Mouse (Mus musculus) left cerebral cortex, postnatal 4 days (tissue): ENCODE results near the gene Ofcc1. TPM values are rescaled to one million over a fixed set of nuclear protein-coding genes. Genes with fewer than 3 reads are reported as not detected.

Experiments
- DNase-seq: peaks from one replicate; pipeline ENCODE4 v3.0.0-alpha.2; 2022
- intact Hi-C: fragments of 180-260 bp; cut with DNase I; formaldehyde crosslinking; loops from one replicate; pipeline ENCODE4 v1.15.1; 2025
- total RNA-seq, 2 experiments: library from RNA; stranded (reverse); gene quantifications; 2 replicates each; pipeline ENCODE4 v1.2.3; 2021

Ofcc1 gene
- total RNA-seq, result not detected

GRCm38 (mm10) chr13:40361288-40361687, at the start of gene Ofcc1:
TSS of gene Ofcc1 (minus strand) at chr13:40361450.
- DNase-seq, result peak; percentile 38
- intact Hi-C loops, result no loop called here

GRCm38 (mm10) chr13:40390120-40390519, 28.9 kb upstream of the Ofcc1 start:
- intact Hi-C loops, result no loop called here
- no peak for DNase-seq

- intact Hi-C loops, result no loop called here
- DNase-seq, result no peak
Measured at GRCm38 (mm10) chr13:40387446-40387845, 26.2 kb upstream of the Ofcc1 start.

- intact Hi-C loops, result no loop called here
- DNase-seq, result no peak
Measured at GRCm38 (mm10) chr13:40384962-40385361, 23.7 kb upstream of the Ofcc1 start.

- intact Hi-C loops, result no loop called here
- no peak for DNase-seq
Measured at GRCm38 (mm10) chr13:40376773-40377172, 15.5 kb upstream of the Ofcc1 start.

- intact Hi-C loops, result no loop called here
- no peak for DNase-seq
Measured at GRCm38 (mm10) chr13:40366762-40367161, 5.5 kb upstream of the Ofcc1 start.

GRCm38 (mm10) chr13:40364855-40365254, 3.6 kb upstream of the Ofcc1 start:
- no peak for DNase-seq
- intact Hi-C loops, result no loop called here

- DNase-seq, result no peak
- intact Hi-C loops, result no loop called here
Measured at GRCm38 (mm10) chr13:40360692-40361091, 558 bp downstream of the Ofcc1 start.

- no peak for DNase-seq
- intact Hi-C loops, result no loop called here
Measured at GRCm38 (mm10) chr13:40347045-40347444, 14.2 kb downstream of the Ofcc1 start.

- no peak for DNase-seq
- intact Hi-C loops, result no loop called here
Measured at GRCm38 (mm10) chr13:40323301-40323700, 37.9 kb downstream of the Ofcc1 start.

GRCm38 (mm10) chr13:40320814-40321525, 40.3 kb downstream of the Ofcc1 start:
- intact Hi-C loops, result no loop called here
- no peak for DNase-seq

GRCm38 (mm10) chr13:40317731-40318130, 43.5 kb downstream of the Ofcc1 start:
- intact Hi-C loops, result no loop called here

GRCm38 (mm10) chr13:40315158-40315792, 46.0 kb downstream of the Ofcc1 start:
- intact Hi-C loops, result no loop called here
- DNase-seq, result no peak

More at GRCm38 (mm10) chr13:40317731-40318130, 43.5 kb downstream of the Ofcc1 start:
- no peak for DNase-seq

GRCm38 (mm10) chr13:40292891-40293290, 68.4 kb downstream of the Ofcc1 start:
- intact Hi-C loops, result no loop called here
- no peak for DNase-seq

- DNase-seq, result peak; percentile 29
- intact Hi-C loops, result no loop called here
Measured at GRCm38 (mm10) chr13:40290846-40291245, 70.4 kb downstream of the Ofcc1 start.

GRCm38 (mm10) chr13:40288650-40289049, 72.6 kb downstream of the Ofcc1 start:
- no peak for DNase-seq
- intact Hi-C loops, result no loop called here

- intact Hi-C loops, result no loop called here
- no peak for DNase-seq
Measured at GRCm38 (mm10) chr13:40287266-40288002, 73.8 kb downstream of the Ofcc1 start.

- intact Hi-C loops, result no loop called here
- no peak for DNase-seq
Measured at GRCm38 (mm10) chr13:40285234-40285791, 75.9 kb downstream of the Ofcc1 start.

GRCm38 (mm10) chr13:40280616-40281015, 80.6 kb downstream of the Ofcc1 start:
- intact Hi-C loops, result no loop called here
- no peak for DNase-seq

GRCm38 (mm10) chr13:40267546-40267945, 93.7 kb downstream of the Ofcc1 start:
- intact Hi-C loops, result no loop called here
- no peak for DNase-seq

- intact Hi-C loops, result no loop called here
Measured at GRCm38 (mm10) chr13:40263087-40263807, 98.0 kb downstream of the Ofcc1 start.

More at GRCm38 (mm10) chr13:40263087-40263807, 98.0 kb downstream of the Ofcc1 start:
- DNase-seq, result peak; percentile 8
